Mouse (Mus musculus): Measurements from ENCODE around the gene Ptprd. TPM values are rescaled to one million over a fixed set of nuclear protein-coding genes. Genes with fewer than 3 reads are reported as not detected.

The Ptprd gene
- polyA plus RNA-seq, 1 experiment from 2014 or later: 18.6 TPM

- no peak overlapping the region for H3K4me2 ChIP-seq
- no peak overlapping the region for H3K9ac ChIP-seq (ENCODE audit: low read length)
- H3K9me3 ChIP-seq (ENCODE audit: control insufficient read depth, low read length): no peaks in the 10 kb centered on the region
- no peak overlapping the region for H3K27ac ChIP-seq (ENCODE audit: low read depth, low read length)
- DNase-seq (ENCODE audit: low spot score, missing footprints) (no peak), ATAC-seq (ENCODE audit: low FRiP score) (no peak)
- no peaks in the 10 kb centered on the region for H3K27me3 ChIP-seq (ENCODE audit: control insufficient read depth, insufficient read depth, low read length)
- H3K4me3 ChIP-seq (ENCODE audit: low read depth, low read length): no peak overlapping the region
- WGBS: 70% methylated on average over 1 of the region's 1 CpGs
- H3K36me3 ChIP-seq (ENCODE audit: control insufficient read depth, insufficient read depth, low read length): no peaks in the 10 kb centered on the region
- 0 out of 2 replicates have a peak, but pooled peaks cover 3% of the 10 kb centered on the region for H3K4me1 ChIP-seq (ENCODE audit: control insufficient read depth, insufficient read depth, low read length)
These were observed 1751.2 kb downstream of the Ptprd start for GRCm38 (mm10) chr4:76460556-76460955.

- no peaks in the 10 kb centered on the region for H3K27me3 ChIP-seq (ENCODE audit: control insufficient read depth, insufficient read depth, low read length)
- no peak overlapping the region for H3K9ac ChIP-seq (ENCODE audit: low read length)
- H3K4me1 ChIP-seq (ENCODE audit: control insufficient read depth, insufficient read depth, low read length): 0 out of 2 replicates have a peak, but pooled peaks cover 3% of the 10 kb centered on the region
- H3K27ac ChIP-seq (ENCODE audit: low read depth, low read length): no peak overlapping the region
- H3K4me2 ChIP-seq: no peak overlapping the region
- DNase-seq (ENCODE audit: low spot score, missing footprints) (no peak), ATAC-seq (ENCODE audit: low FRiP score) (no peak)
- no peak overlapping the region for H3K4me3 ChIP-seq (ENCODE audit: low read depth, low read length)
- H3K36me3 ChIP-seq (ENCODE audit: control insufficient read depth, insufficient read depth, low read length): no peaks in the 10 kb centered on the region
- H3K9me3 ChIP-seq (ENCODE audit: control insufficient read depth, low read length): no peaks in the 10 kb centered on the region
These were observed 1752.1 kb downstream of the Ptprd start for GRCm38 (mm10) chr4:76459621-76460020.

GRCm38 (mm10) chr4:76452286-76452685 is 1759.5 kb downstream of the Ptprd start:
- DNase-seq (ENCODE audit: low spot score, missing footprints) (peak; percentile 39), ATAC-seq (ENCODE audit: low FRiP score) (no peak)
- no peak overlapping the region for H3K27ac ChIP-seq (ENCODE audit: low read depth, low read length)
- no peaks in the 10 kb centered on the region for H3K36me3 ChIP-seq (ENCODE audit: control insufficient read depth, insufficient read depth, low read length)
- no peak overlapping the region for H3K9ac ChIP-seq (ENCODE audit: low read length)
- no peaks in the 10 kb centered on the region for H3K9me3 ChIP-seq (ENCODE audit: control insufficient read depth, low read length)
- no peak overlapping the region for H3K4me3 ChIP-seq (ENCODE audit: low read depth, low read length)
- H3K4me1 ChIP-seq (ENCODE audit: control insufficient read depth, insufficient read depth, low read length): peaks cover 4% of the 10 kb centered on the region
- no peak overlapping the region for H3K4me2 ChIP-seq
- no peaks in the 10 kb centered on the region for H3K27me3 ChIP-seq (ENCODE audit: control insufficient read depth, insufficient read depth, low read length)
- 84% methylated on average over 4 of the region's 4 CpGs for WGBS

GRCm38 (mm10) chr4:76451019-76451552 is 1760.7 kb downstream of the Ptprd start:
- DNase-seq (ENCODE audit: low spot score, missing footprints): no peak
- 51% methylated on average over 8 of the region's 8 CpGs for WGBS
- no peaks in the 10 kb centered on the region for H3K9me3 ChIP-seq (ENCODE audit: control insufficient read depth, low read length)
- H3K27ac ChIP-seq (ENCODE audit: low read depth, low read length): no peak overlapping the region
- no peak for ATAC-seq (ENCODE audit: low FRiP score)
- peak overlapping the region; percentile 77 for H3K4me3 ChIP-seq (ENCODE audit: low read depth, low read length)
- H3K36me3 ChIP-seq (ENCODE audit: control insufficient read depth, insufficient read depth, low read length): no peaks in the 10 kb centered on the region
- H3K4me1 ChIP-seq (ENCODE audit: control insufficient read depth, insufficient read depth, low read length): peaks cover 4% of the 10 kb centered on the region
- H3K27me3 ChIP-seq (ENCODE audit: control insufficient read depth, insufficient read depth, low read length): no peaks in the 10 kb centered on the region
- peak overlapping the region; percentile 88 for H3K4me2 ChIP-seq
- H3K9ac ChIP-seq (ENCODE audit: low read length): peak overlapping the region; percentile 84

GRCm38 (mm10) chr4:76450351-76451018 is 1761.3 kb downstream of the Ptprd start:
- H3K27ac ChIP-seq (ENCODE audit: low read depth, low read length): peak overlapping the region; percentile 55
- ATAC-seq (ENCODE audit: low FRiP score) (peak; percentile 84), DNase-seq (ENCODE audit: low spot score, missing footprints) (peak; percentile 97)
- no peaks in the 10 kb centered on the region for H3K36me3 ChIP-seq (ENCODE audit: control insufficient read depth, insufficient read depth, low read length)
- peak overlapping the region; percentile 88 for H3K4me2 ChIP-seq
- H3K9ac ChIP-seq (ENCODE audit: low read length): peak overlapping the region; percentile 84
- 0% methylated on average over 33 of the region's 34 CpGs for WGBS
- no peaks in the 10 kb centered on the region for H3K27me3 ChIP-seq (ENCODE audit: control insufficient read depth, insufficient read depth, low read length)
- peak overlapping the region; percentile 77 for H3K4me3 ChIP-seq (ENCODE audit: low read depth, low read length)
- no peaks in the 10 kb centered on the region for H3K9me3 ChIP-seq (ENCODE audit: control insufficient read depth, low read length)
- H3K4me1 ChIP-seq (ENCODE audit: control insufficient read depth, insufficient read depth, low read length): peaks cover 4% of the 10 kb centered on the region

- WGBS: under 1% methylated on average over 99 of the region's 99 CpGs
- Histone ChIP-seq H3K4me1 (ENCODE audit: control insufficient read depth, insufficient read depth, low read length) (peaks cover 4% of the 10 kb centered on the region), H3K27ac (ENCODE audit: low read depth, low read length) (peak overlapping the region; percentile 55), H3K27me3 (ENCODE audit: control insufficient read depth, insufficient read depth, low read length) (no peaks in the 10 kb centered on the region), H3K9me3 (ENCODE audit: control insufficient read depth, low read length) (no peaks in the 10 kb centered on the region), H3K36me3 (ENCODE audit: control insufficient read depth, insufficient read depth, low read length) (no peaks in the 10 kb centered on the region), H3K4me3 (ENCODE audit: low read depth, low read length) (peak overlapping the region; percentile 77), H3K4me2 (peak overlapping the region; percentile 88), H3K9ac (ENCODE audit: low read length) (peak overlapping the region; percentile 84)
- DNase-seq (ENCODE audit: low spot score, missing footprints): peak; percentile 98
- ATAC-seq (ENCODE audit: low FRiP score): peak; percentile 86
These were observed 1762.1 kb downstream of the Ptprd start for GRCm38 (mm10) chr4:76449466-76450350.

GRCm38 (mm10) chr4:76448678-76449465 is 1762.9 kb downstream of the Ptprd start:
- peak; percentile 41 for ATAC-seq (ENCODE audit: low FRiP score)
- Histone ChIP-seq H3K9ac (ENCODE audit: low read length) (peak overlapping the region; percentile 84), H3K4me2 (peak overlapping the region; percentile 88), H3K27me3 (ENCODE audit: control insufficient read depth, insufficient read depth, low read length) (no peaks in the 10 kb centered on the region), H3K27ac (ENCODE audit: low read depth, low read length) (peak overlapping the region; percentile 55), H3K9me3 (ENCODE audit: control insufficient read depth, low read length) (no peaks in the 10 kb centered on the region), H3K36me3 (ENCODE audit: control insufficient read depth, insufficient read depth, low read length) (no peaks in the 10 kb centered on the region), H3K4me1 (ENCODE audit: control insufficient read depth, insufficient read depth, low read length) (peaks cover 4% of the 10 kb centered on the region), H3K4me3 (ENCODE audit: low read depth, low read length) (peak overlapping the region; percentile 77)
- DNase-seq (ENCODE audit: low spot score, missing footprints): peak; percentile 94
- WGBS: under 1% methylated on average over 24 of the region's 24 CpGs

GRCm38 (mm10) chr4:76447396-76447795 is 1764.4 kb downstream of the Ptprd start:
- H3K36me3 ChIP-seq (ENCODE audit: control insufficient read depth, insufficient read depth, low read length): no peaks in the 10 kb centered on the region
- no peak overlapping the region for H3K4me2 ChIP-seq
- no peaks in the 10 kb centered on the region for H3K9me3 ChIP-seq (ENCODE audit: control insufficient read depth, low read length)
- ATAC-seq (ENCODE audit: low FRiP score): no peak
- no peak overlapping the region for H3K27ac ChIP-seq (ENCODE audit: low read depth, low read length)
- H3K4me1 ChIP-seq (ENCODE audit: control insufficient read depth, insufficient read depth, low read length): peaks cover 4% of the 10 kb centered on the region
- H3K9ac ChIP-seq (ENCODE audit: low read length): no peak overlapping the region
- no peaks in the 10 kb centered on the region for H3K27me3 ChIP-seq (ENCODE audit: control insufficient read depth, insufficient read depth, low read length)
- DNase-seq (ENCODE audit: low spot score, missing footprints): no peak
- no peak overlapping the region for H3K4me3 ChIP-seq (ENCODE audit: low read depth, low read length)

Measured in midbrain, embryonic 11.5 days (tissue).